Mouse (Mus musculus): ENCODE results near the gene Hira. TPM values are rescaled to one million over a fixed set of nuclear protein-coding genes. Genes with fewer than 3 reads are reported as not detected.
"Not testable (repeated sequence)": the region's sequence is repeated elsewhere in the genome, so short reads cannot be mapped to it uniquely, and the experiment has no call there.

Hira gene
- total RNA-seq (2021), result 10 to 100 TPM; 22.5 to 23.5 TPM
- long read RNA-seq, experiment 1, partial matches to known transcripts, result 2 of 3 reads
- long read RNA-seq, experiment 1, other reads (novel, unspliced or antisense), result 1 of 3 reads
- long read RNA-seq, experiment 2, partial matches to known transcripts, result 4 of 4 reads
- long read RNA-seq, experiment 2, other reads (novel, unspliced or antisense), result 0 of 4 reads

DNA sequence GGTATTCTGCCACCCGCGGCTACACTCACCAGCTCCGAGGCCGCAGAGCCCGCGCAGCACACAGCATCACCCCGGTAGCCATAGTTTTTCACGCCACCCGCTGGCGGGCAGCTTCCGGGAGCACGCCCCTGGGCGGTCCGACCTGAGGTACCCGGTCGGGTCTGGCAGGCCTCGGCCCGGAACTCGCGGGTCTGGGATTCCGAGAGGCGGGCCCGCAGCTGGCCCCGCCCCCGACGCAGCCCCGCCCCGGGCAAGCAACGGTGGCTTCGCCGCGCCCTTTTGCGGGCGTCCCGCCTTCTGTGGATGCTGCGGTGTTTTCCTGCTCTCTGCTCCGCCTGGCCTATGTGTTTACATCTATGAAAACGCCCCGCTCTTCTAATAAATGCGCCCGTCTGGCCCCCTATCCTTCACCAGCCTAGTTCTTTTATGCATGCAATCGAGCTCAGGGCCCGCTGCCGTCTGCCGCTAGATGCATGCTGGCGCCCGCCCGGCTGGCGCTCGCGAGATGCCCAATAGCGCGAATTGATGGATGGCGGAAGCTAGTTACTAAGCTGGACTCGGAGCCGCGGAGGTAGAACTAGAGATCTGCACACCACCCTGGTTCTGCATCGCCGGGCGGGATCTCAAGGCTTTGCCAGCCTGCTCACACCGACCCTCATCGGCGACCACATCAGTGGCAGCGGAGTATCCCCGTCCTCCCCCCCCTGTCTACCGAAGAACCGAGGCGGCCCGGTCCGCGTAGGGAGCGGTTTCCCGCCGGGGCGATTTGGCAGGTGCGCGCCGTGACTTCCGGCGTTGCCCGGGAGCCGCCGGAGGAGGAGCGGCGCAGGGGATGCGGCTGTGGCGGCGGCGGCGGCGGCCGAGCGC is at the start of gene Hira, which contains the start of gene Mrpl40:
TSS of gene Hira (plus strand) at position 596 of the 867 bp plus-strand sequence.
TSS of gene Mrpl40 (minus strand) at position 421 of the 867 bp plus-strand sequence.
- DNase-seq, result peak; percentile 97

DNA sequence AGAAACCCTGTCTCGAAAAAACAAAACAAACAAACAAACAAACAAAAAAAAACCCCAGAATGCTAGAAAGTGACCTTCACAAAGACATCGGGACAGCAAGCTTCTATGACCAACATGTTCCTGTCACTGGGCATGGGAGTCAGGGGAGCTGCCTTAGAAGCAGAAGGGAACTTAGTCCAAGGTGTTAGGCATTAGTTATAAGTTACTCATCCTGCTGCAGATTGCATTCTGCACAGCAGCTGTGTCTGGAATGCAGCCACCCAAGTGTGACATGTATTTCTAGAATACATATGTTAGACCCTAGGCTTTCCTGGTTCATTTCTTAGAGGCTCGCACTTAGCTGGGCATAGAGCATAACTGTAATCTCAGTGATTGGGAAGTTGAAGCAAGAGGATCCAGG is 48.2 kb upstream of the Hira start:
- TF ChIP-seq CTCF (IDR thresholded peaks at IDR 0.05), result no peak
- no peak overlapping the region for H3K4me3 ChIP-seq
- intact Hi-C loops (cut with DNase I), result no loop called here
- no peak for DNase-seq
- H3K27ac ChIP-seq, result no peak overlapping the region

More for the DNA sequence above, at the start of gene Hira, which contains the start of gene Mrpl40:
- peak within 1 kb of the TSS; percentile 97 for H3K27ac ChIP-seq
- intact Hi-C loops (cut with DNase I), result loop anchor here (5.0 kb wide), 1 partner anchor 64 kb away; the partner anchor contains the start of genes Cdc45 and Ufd1
- H3K4me3 ChIP-seq, result peak within 1 kb of the TSS; percentile 97
- TF ChIP-seq CTCF (IDR thresholded peaks at IDR 0.05), result no peak

DNA sequence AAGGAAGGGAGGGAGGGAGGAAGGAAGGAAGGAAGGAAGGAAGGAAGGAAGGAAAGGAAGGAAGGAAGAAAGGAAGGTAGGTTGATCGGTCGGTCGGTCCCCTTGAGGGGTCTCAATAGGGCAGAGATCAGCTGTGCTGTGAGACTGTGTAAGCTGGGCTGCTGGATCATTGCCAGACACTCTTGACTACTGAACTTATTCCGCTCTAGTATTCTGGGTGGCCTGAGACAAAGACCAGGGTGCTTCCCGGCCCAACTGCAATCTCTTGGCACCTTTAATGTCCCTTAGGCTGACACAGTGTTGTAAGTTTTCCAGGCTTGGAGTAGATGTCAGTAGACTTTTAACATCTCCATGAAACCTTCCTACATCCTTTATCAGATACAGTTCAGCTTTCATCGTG is 47.7 kb upstream of the Hira start:
- no peak for DNase-seq
- TF ChIP-seq CTCF (IDR thresholded peaks at IDR 0.05), result no peak
- H3K4me3 ChIP-seq, result no peak overlapping the region
- intact Hi-C loops (cut with DNase I), result no loop called here
- no peak overlapping the region for H3K27ac ChIP-seq

DNA sequence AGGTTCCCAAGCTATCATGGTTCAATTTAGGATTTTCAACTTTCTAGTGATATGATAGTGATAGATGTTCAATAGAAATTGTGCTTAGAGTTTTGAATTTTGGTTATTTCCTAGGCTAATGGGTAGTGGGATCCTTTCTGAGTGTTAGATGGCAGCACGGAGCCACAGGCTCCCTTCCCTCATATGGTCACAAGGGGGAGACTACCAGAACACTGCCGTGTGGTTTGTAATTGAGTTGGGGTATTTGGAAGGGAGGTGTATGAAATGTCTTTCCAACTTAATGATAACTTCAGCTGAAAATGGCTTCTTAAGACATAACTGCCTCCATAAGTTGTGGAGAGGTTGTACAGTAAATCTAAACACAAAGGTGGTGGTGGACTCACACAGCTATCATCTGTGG is 43.4 kb upstream of the Hira start:
- no peak for TF ChIP-seq CTCF (IDR thresholded peaks at IDR 0.05)
- no peak for DNase-seq
- Histone ChIP-seq H3K27ac (no peak overlapping the region), H3K4me3 (no peak overlapping the region)
- intact Hi-C loops (cut with DNase I), result no loop called here

DNA sequence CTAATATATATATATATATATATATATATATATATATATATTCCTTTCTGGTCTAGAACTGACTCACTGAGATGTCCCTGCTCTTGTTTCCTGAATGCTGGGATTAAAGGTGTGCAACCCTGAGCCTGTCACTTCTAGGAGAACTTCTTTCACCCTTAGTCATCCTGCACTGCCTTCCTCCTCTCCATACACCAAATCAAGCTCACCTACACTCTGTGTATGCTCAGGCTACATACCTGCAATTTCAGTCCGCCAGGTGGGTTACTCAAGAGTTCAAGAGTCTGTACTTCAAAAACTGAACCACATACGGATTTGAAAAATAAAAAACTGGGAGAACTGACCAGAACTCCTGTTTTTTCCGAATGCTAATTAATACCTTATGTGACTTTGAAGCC is 40.8 kb upstream of the Hira start:
- Histone ChIP-seq H3K4me3 (peak overlapping the region; percentile 87), H3K27ac (peak overlapping the region; percentile 92)
- no peak for TF ChIP-seq CTCF (IDR thresholded peaks at IDR 0.05)
- no peak for DNase-seq
- intact Hi-C loops (cut with DNase I), result no loop called here

DNA sequence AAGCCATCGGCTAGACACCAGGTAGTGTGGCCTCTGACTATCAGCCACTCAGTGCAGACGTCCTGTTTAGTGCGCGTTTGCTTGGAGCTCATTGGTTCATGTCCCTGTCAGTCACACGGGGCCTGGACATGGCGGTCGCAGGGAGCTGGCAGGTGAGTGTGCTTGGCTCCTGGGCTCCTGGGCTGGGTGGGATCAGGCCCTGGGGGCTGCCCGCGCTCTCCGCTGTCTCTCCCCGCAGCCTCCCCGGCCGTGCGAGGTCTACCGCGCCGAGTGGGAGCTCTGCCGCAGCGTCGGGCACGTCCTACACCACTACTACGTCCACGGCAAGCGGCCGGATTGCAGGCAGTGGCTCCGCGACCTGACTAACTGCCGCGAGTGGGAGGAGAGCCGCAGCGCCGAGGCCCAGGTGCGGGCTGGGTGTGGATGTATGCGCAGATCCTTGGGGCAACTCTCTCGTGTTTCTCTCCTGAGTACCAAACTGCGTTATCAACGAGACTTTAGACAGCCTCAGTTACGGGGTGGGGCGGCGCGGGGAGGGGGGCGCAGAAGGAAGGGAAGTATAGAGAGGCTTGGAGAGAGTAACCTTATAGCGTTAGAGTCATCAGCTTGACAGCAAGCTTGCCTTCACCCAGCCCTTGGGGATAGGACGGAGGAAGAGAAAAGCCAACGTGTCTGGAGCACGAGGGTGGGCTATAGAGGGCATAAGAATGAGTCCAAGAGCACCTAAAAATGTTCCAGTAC is 40.2 kb upstream of the Hira start, which contains the start of the genes 2510002D24Rik and Gm28539:
TSS of gene 2510002D24Rik (plus strand) at position 111 of the 741 bp plus-strand sequence.
TSS of gene Gm28539 (plus strand) at position 117 of the 741 bp plus-strand sequence.
- TF ChIP-seq CTCF (IDR thresholded peaks at IDR 0.05), result no peak
- peak within 1 kb of the TSS; percentile 87 for H3K4me3 ChIP-seq
- peak; percentile 96 for DNase-seq
- peak within 1 kb of the TSS; percentile 92 for H3K27ac ChIP-seq
- intact Hi-C loops (cut with DNase I), result no loop called here

DNA sequence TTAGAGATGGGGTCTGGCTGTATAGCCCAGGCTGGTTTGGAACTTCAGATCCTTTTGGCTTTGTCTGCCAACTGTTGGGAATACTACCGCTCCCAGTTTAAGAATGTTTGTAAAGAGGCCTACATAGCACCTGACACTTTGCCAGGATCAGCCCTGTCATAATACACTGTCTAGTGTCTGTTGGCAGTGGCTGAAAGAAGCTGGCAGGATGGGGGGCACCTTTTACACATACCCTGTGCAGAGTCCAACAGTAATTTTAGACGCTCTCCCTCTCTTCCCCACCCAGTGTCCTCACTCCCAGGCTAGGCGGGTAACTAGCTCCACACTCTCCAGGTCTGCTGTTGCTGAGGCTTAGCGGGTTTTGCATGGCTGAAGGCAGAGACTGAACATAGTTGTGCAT is 38.5 kb upstream of the Hira start:
- no peak for DNase-seq
- H3K4me3 ChIP-seq, result no peak overlapping the region

DNA sequence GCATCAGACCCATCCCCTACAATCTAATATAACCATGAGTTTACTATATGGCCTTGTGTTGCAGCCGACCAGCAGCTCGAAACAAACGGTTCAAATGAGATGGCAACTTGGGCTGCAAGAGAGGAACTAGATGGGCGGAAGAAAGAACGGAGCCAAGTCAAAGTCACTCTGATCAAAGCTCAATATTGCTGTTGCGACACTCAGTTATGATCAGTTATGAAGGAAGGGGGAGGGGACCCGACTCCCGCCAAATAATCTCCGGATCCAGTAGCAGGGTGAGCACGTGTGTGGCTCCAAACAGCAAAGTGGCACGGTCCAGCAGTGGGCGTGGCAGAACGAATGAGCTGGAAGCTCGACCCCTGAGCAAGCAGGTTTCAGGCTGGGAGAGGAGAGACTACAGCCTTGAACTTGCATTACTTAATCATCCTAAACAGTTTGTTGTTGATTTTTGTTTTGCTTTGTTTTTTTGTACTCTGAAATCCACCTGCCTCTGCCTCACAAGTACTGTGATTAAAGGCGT is 30.5 kb upstream of the Hira start:
- H3K4me3 ChIP-seq, result no peak overlapping the region
- no peak for TF ChIP-seq CTCF (IDR thresholded peaks at IDR 0.05)
- intact Hi-C loops (cut with DNase I), result no loop called here
- DNase-seq, result no peak
- H3K27ac ChIP-seq, result no peak overlapping the region

More for the DNA sequence above, 38.5 kb upstream of the Hira start:
- no peak overlapping the region for H3K27ac ChIP-seq
- intact Hi-C loops (cut with DNase I), result no loop called here
- TF ChIP-seq CTCF (IDR thresholded peaks at IDR 0.05), result no peak

DNA sequence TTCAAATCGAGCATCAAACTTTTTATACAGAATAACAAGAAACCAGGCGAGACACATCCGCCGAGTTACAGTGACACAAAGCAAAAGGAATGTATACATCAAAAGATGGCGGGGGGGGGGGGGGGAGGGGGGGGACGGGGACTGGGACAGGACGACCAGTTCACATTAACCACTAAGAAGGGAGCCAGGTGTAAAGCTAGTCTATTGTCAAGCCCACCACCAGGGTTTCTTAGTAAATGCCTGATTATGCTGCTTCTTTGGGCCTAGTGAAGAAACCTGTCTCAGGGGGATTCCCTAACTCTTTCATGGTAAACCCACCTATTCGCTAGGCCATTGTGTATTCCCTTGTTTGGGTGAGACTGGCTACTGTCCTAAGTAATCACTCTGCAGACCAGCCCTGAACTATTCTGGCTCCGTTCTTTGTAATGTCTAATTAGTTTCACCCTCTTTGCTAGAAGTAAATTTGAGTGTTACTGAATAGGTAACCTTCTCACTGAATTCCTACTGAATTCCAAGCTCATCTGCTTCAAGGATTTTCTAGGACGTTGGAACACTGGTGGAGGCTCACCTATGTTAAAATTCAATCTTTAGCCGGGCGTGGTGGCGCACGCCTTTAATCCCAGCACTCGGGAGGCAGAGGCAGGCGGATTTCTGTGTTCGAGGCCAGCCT is 27.2 kb upstream of the Hira start:
- DNase-seq; intact Hi-C loops (cut with DNase I); H3K27ac ChIP-seq; H3K4me3 ChIP-seq: not testable (repeated sequence)

DNA sequence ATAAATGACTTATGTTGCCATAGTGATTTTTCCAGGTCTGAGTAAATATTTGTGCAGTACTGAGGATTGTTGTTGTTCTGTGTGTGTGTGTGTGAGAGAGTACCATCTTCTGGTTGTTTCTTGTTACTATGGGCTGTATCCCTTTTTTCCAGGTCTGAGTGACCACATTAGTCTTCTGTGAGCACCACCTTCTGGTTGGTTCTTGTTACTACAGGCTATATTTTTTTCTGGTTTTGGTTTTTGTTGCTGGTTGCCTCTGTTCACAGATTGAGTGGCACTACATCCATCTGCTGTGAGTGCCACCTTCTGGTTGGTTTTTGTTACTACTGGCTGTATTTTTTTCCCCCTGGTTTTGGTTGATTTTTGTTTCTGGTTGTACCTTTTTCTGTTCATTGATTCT is 18.3 kb upstream of the Hira start:
- Histone ChIP-seq H3K4me3 (no peak overlapping the region), H3K27ac (no peak overlapping the region)
- TF ChIP-seq CTCF (IDR thresholded peaks at IDR 0.05), result peak; percentile 73
- intact Hi-C loops (cut with DNase I), result loop anchor here (2.0 kb wide), 1 partner anchor 162 kb away; no protein-coding TSS in a partner anchor
- no peak for DNase-seq

DNA sequence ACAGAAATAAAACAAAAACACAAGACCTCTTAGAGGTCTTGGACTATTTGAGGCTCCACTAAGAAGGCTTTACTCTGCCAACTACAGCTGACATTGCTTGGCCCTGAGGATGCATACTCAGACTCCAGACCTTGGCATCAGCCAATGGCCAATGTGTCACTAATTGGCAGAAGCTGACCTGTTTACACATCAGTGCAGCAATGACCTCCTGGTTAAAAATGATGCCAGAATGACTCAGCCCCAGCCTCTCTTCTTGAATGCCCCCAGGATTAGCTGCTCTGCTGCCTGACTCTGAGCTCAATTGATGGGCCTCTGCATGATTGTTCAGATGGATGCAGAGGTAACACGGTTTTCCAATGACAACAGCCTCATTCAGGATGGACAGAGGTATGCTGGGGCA is 16.7 kb upstream of the Hira start:
- Histone ChIP-seq H3K4me3 (no peak overlapping the region), H3K27ac (peak overlapping the region; percentile 81)
- DNase-seq, result peak; percentile 68
- no peak for TF ChIP-seq CTCF (IDR thresholded peaks at IDR 0.05)
- intact Hi-C loops (cut with DNase I), result no loop called here

DNA sequence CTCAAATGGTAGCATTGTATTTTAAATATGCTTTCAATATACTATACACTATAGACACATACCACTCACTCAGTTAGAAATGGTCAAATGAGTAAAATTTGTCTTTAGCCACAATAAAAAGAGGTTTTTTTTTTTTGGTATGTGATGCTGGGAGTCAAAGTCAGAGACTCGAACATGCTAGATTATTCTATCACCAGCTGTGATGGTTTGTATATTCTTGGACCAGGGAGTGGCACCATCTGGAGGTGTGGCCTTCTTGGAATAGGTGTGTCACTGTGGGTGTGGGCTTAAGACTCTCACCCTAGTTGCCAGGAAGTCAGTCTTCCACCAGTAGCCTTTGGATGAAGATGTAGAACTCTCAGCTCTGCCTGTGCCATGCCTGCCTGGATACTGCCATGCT is 6.3 kb upstream of the Hira start:
- H3K27ac ChIP-seq; intact Hi-C loops (cut with DNase I); DNase-seq; H3K4me3 ChIP-seq: not testable (repeated sequence)
